Comparison of ENCODE assay signal across 7 mouse cellular contexts in the genomic region with DNA sequence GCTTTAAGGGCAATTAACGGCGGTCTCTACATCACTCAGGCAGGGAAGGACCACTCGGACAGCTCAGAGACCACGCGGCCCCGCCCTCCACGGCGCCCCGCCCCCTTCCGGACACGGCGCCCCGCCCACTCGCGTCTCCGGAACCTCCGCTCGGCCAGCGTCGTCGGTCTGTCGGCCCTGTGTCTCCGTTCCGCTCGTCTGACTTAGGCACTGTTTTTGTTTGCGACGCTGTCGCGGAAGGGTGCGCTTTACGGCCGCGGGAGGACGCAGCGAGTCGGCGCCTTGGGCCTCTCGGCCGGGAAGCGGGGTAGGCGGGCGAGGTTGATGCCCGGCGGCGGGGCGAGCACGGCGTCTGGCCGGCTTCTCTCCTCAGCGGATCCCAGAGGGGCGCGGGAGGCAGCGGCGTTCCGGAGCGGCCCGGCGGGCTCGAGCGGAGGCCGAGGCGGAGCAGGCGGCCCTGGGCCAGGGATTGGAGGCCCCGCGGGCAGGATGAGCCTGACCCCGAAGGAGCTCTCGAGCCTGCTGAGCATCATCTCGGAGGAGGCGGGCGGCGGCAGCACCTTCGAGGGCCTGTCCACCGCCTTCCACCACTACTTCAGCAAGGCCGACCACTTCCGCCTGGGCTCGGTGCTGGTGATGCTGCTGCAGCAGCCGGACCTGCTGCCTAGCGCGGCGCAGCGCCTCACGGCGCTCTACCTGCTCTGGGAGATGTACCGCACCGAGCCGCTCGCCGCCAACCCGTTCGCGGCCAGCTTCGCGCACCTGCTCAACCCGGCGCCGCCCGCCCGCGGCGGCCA. TPM values are rescaled to one million over a fixed set of nuclear protein-coding genes. Genes with fewer than 3 reads are reported as not detected.
A peak's percentile ranks its signal among the peaks of the same experiment; 100 is the strongest.
DNase-seq lines count a peak whose midpoint lies in the region; ATAC-seq lines count a peak whose summit lies in the region.

No protein-coding gene starts in this region.

- no peaks in the 10 kb centered on the region for H3K27me3 ChIP-seq in intestine, embryonic 15.5 days (replicated peaks)
- H3K27me3 ChIP-seq in midbrain, embryonic 10.5 days (ENCODE audit: low read depth, poor library complexity, severe bottlenecking): no peaks in the 10 kb centered on the region

- peak overlapping the region; percentile 82 for H3K4me2 ChIP-seq in intestine, embryonic 15.5 days (replicated peaks)

- peaks cover 12% of the 10 kb centered on the region for H3K4me1 ChIP-seq in intestine, embryonic 15.5 days (replicated peaks)
- H3K4me1 ChIP-seq in midbrain, embryonic 10.5 days: peaks cover 30% of the 10 kb centered on the region

- no peaks in the 10 kb centered on the region for H3K9me3 ChIP-seq in intestine, embryonic 15.5 days
- H3K9me3 ChIP-seq in midbrain, embryonic 10.5 days (replicated peaks): peaks cover 10% of the 10 kb centered on the region

- H3K9ac ChIP-seq in intestine, embryonic 15.5 days: peak overlapping the region; percentile 98

- peak overlapping the region; percentile 93 for H3K27ac ChIP-seq in intestine, embryonic 15.5 days
- peak overlapping the region; percentile 96 for H3K27ac ChIP-seq in midbrain, embryonic 10.5 days (replicated peaks)

- DNase-seq in adrenal gland, adult 2 months: peak; percentile 99
- peak; percentile 99 for DNase-seq in embryo, embryonic 11.5 days (ENCODE audit: low read depth, low spot score)
- peak; percentile 97 to 98 for DNase-seq in gastrocnemius, postnatal 36 days
- DNase-seq in left cerebral cortex, postnatal 25 days (ENCODE audit: low spot score in 2 of 2): peak; percentile 99
- DNase-seq in midbrain, embryonic 10.5 days (ENCODE audit: low spot score): peak; percentile 99
- peak; percentile 95 for DNase-seq in right cerebral cortex, postnatal 4 days

- peak overlapping the region; percentile 96 for H3K4me3 ChIP-seq in intestine, embryonic 15.5 days (replicated peaks)
- H3K4me3 ChIP-seq in midbrain, embryonic 10.5 days: peak overlapping the region; percentile 97

- intact Hi-C loops in gastrocnemius, postnatal 36 days (cut with DNase I): no loop called here
- intact Hi-C loops in left cerebral cortex, postnatal 25 days (cut with DNase I): loop anchor here (10.0 kb wide), 1 partner anchor 341 kb away; the partner anchor contains the start of gene Npas2

- peak; percentile 95 for ATAC-seq in intestine, embryonic 15.5 days

- WGBS in intestine, embryonic 15.5 days: under 1% methylated on average over 89 of the region's 100 CpGs
- WGBS in midbrain, embryonic 10.5 days: under 1% methylated on average over 100 of the region's 100 CpGs

- H3K36me3 ChIP-seq in intestine, embryonic 15.5 days: peaks cover 24% of the 10 kb centered on the region
- peaks cover 32% of the 10 kb centered on the region for H3K36me3 ChIP-seq in midbrain, embryonic 10.5 days

RNA-seq across cellular contexts. Expression of gene Cnot11, which starts 0.9 kb away (rescaled TPM):
- 10 to 100 TPM; 18.5 to 23.2 TPM for total RNA-seq in adrenal gland, adult 2 months (2021)
- 34.2 and 38.9 TPM in 2 replicates for polyA plus RNA-seq in adrenal gland, adult 2 months (2012; rRNA removed)
- total RNA-seq in gastrocnemius, postnatal 36 days (2021): 10 to 100 TPM; 14.9 to 17.0 TPM
- polyA plus RNA-seq in intestine, embryonic 15.5 days (2015; fragmentation: Nextera tagmentation; extraction: Ambion mirVana): 20.6 and 21.7 TPM in 2 replicates
- 10 to 100 TPM; 24.4 to 24.6 TPM for total RNA-seq in left cerebral cortex, postnatal 25 days (2021)
- polyA plus RNA-seq in midbrain, embryonic 10.5 days (2016; fragmentation: Nextera tagmentation; extraction: Ambion mirVana): 18.8 and 20.9 TPM in 2 replicates

RNA-seq across cellular contexts. Expression of gene Rnf149, which starts 41.5 kb away (rescaled TPM):
- 10 to 100 TPM; 39.1 to 42.5 TPM for total RNA-seq in adrenal gland, adult 2 months (2021)
- 30.0 and 66.9 TPM in 2 replicates for polyA plus RNA-seq in adrenal gland, adult 2 months (2012; rRNA removed)
- 1 to 10 TPM; 6.0 to 6.9 TPM for total RNA-seq in gastrocnemius, postnatal 36 days (2021)
- polyA plus RNA-seq in intestine, embryonic 15.5 days (2015; fragmentation: Nextera tagmentation; extraction: Ambion mirVana): 35.3 and 36.6 TPM in 2 replicates
- 10 to 100 TPM; 28.3 to 28.5 TPM for total RNA-seq in left cerebral cortex, postnatal 25 days (2021)
- 21.6 and 24.3 TPM in 2 replicates for polyA plus RNA-seq in midbrain, embryonic 10.5 days (2016; fragmentation: Nextera tagmentation; extraction: Ambion mirVana)

RNA-seq across cellular contexts. Expression of gene Tbc1d8, which starts 57.2 kb away (rescaled TPM):
- 10 to 100 TPM in 1 of 2 experiments, 1 to 10 TPM in 1; 6.0 to 20.3 TPM for total RNA-seq in adrenal gland, adult 2 months (2021)
- polyA plus RNA-seq in adrenal gland, adult 2 months (2012; rRNA removed): 9.1 and 9.2 TPM in 2 replicates
- 1 to 10 TPM; 6.3 to 7.8 TPM for total RNA-seq in gastrocnemius, postnatal 36 days (2021)
- 8.6 and 8.7 TPM in 2 replicates for polyA plus RNA-seq in intestine, embryonic 15.5 days (2015; fragmentation: Nextera tagmentation; extraction: Ambion mirVana)
- total RNA-seq in left cerebral cortex, postnatal 25 days (2021): 10 to 100 TPM; 14.2 to 23.3 TPM
- polyA plus RNA-seq in midbrain, embryonic 10.5 days (2016; fragmentation: Nextera tagmentation; extraction: Ambion mirVana): 5.9 TPM in 2 replicates

Comparison
In these comparisons a context has a peak if more than half of its experiments do, and no peak if none do; other contexts are left out.
1. Peak in every context shown above with its lines: DNase-seq, ATAC-seq, H3K4me3 ChIP-seq and H3K27ac ChIP-seq.